Mouse (Mus musculus) heart, embryonic 16.5 days (tissue): ENCODE measurements around the gene Tbx4. TPM values are rescaled to one million over a fixed set of nuclear protein-coding genes. Genes with fewer than 3 reads are reported as not detected.

Experiments used
- ATAC-seq: fragments of 200-750 bp; cut with Nextera tagmentation; replicated peaks from 2 replicates; pipeline ENCODE4 v1.8.0; 2017; ENCODE audit warnings: moderate number of reproducible peaks; ENCODE audit not compliant: insufficient read depth, low FRiP score; ENCODE audit errors: extremely low read depth
- H3K27ac ChIP-seq: fragments of 300-500 bp; sonication (generic); 2 replicates; pipeline ENCODE4 v1.5.1; 2014; ENCODE audit warnings: mild to moderate bottlenecking, low read length, control low read depth, moderate library complexity
- H3K27me3 ChIP-seq: fragments of 300-500 bp; sonication (generic); 2 replicates; pipeline ENCODE4 v1.6.1; 2014; ENCODE audit warnings: low read length, mixed read lengths; ENCODE audit not compliant: control insufficient read depth, insufficient read depth
- H3K36me3 ChIP-seq: fragments of 300-500 bp; sonication (generic); 2 replicates; pipeline ENCODE4 v1.6.1; 2014; ENCODE audit not compliant: control insufficient read depth, insufficient read depth
- H3K4me1 ChIP-seq: fragments of 300-500 bp; sonication (generic); 2 replicates; pipeline ENCODE4 v1.6.1; 2014; ENCODE audit warnings: low read length, mixed read lengths; ENCODE audit not compliant: control insufficient read depth, insufficient read depth
- H3K4me2 ChIP-seq: fragments of 300-500 bp; sonication (generic); 2 replicates; pipeline ENCODE4 v1.6.1; 2014; ENCODE audit warnings: low read depth, mild to moderate bottlenecking, control low read depth, low read length
- H3K4me3 ChIP-seq: fragments of 300-500 bp; sonication (generic); 2 replicates; pipeline ENCODE4 v1.5.1; 2014; ENCODE audit warnings: mild to moderate bottlenecking, control low read depth, low read length
- H3K9ac ChIP-seq: fragments of 300-500 bp; sonication (generic); 2 replicates; pipeline ENCODE4 v1.6.1; 2014; ENCODE audit warnings: low read length, control low read depth
- H3K9me3 ChIP-seq: fragments of 300-500 bp; sonication (generic); replicated peaks from 2 replicates; pipeline ENCODE4 v1.6.1; 2016; ENCODE audit warnings: low read length; ENCODE audit not compliant: control insufficient read depth
- WGBS: fragments of 180-500 bp; shearing (Covaris S2); extraction: QIAGEN DNeasy Blood & Tissue Kit; methylation state at CpG from one replicate; pipeline ENCODE4 v1.1.7; 2014; 5-methylcytosine and 5-hydroxymethylcytosine counted together
- polyA plus RNA-seq: library from polyadenylated mRNA; unstranded; fragments of >200 nt; fragmentation: Nextera tagmentation; extraction: Ambion mirVana; gene quantifications from 2 replicates; pipeline ENCODE4 v1.2.1, GENCODE M21; 2015

The Tbx4 gene
- polyA plus RNA-seq, 1 experiment from 2014 or later, result 0.72 TPM

DNA sequence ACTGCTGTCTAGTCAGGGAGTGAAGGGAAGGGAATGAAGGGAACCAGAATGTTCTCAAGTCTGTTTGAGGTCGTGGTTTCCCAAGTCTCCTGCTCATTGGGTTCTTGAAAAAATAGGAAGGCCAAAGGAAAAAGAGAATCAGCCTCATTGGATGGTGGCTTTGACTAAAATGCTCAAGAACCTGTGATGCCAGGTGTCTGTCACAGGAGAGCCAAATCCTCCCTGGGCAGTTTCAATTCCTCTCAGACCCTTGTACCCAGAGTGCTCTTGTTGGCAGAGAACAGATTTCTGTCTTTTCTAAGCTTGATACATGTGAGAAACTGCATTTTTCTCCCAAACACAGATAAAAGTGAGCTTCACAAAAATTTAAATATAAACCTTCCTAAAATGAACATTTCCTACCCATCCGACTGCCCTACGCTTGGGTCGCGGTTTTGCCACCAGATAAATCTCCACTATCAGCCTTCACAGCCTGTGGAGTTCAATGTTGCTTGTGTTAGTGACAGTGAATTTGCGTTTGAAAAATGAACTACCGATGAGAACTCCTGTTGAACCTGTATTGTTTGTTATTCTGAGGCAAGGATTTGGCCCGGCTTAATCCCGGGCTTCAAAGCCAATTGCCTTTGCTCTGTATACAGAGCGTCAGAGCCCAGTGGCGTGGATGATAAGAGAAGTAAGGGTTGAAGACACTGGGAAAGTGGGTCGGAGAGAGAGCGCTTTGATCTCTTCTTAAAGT lies 7.3 kb downstream of the Tbx4 start:
- 6% methylated on average over 13 of the region's 13 CpGs for WGBS
- H3K4me3 ChIP-seq, result no peak overlapping the region
- no peak overlapping the region for H3K4me2 ChIP-seq
- peaks cover 2% of the 10 kb centered on the region; the same call in 1 of the 2 replicates for H3K4me1 ChIP-seq
- no peak for ATAC-seq
- H3K9me3 ChIP-seq, result no peaks in the 10 kb centered on the region
- H3K27ac ChIP-seq, result no peak overlapping the region
- H3K27me3 ChIP-seq, result peaks cover 89% of the 10 kb centered on the region
- no peaks in the 10 kb centered on the region for H3K36me3 ChIP-seq
- H3K9ac ChIP-seq, result no peak overlapping the region

DNA sequence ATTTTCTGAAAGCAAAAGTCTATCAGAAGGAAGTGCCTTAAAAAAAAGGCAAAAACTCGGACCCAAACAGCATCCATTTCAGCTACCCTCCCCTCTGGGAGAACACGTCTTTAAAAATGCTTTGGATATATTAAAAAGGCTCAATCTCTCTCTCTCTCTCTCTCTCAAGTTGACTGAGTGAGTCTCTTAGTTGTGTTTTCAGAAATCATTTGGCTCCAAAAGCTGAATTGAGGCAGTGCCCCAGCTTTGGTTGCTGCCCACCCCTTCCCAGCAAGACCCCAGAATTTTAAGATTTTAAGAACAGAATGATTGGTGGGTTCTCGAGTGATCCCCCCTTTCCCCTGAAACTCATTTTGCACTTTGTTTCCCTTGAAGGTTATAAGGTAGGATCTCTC lies 7.9 kb downstream of the Tbx4 start:
- ATAC-seq, result no peak
- Histone ChIP-seq H3K9me3 (no peaks in the 10 kb centered on the region), H3K36me3 (no peaks in the 10 kb centered on the region), H3K4me3 (no peak overlapping the region), H3K9ac (no peak overlapping the region), H3K4me1 (peaks cover 2% of the 10 kb centered on the region; the same call in 1 of the 2 replicates), H3K27me3 (peaks cover 86% of the 10 kb centered on the region), H3K27ac (no peak overlapping the region), H3K4me2 (no peak overlapping the region)
- WGBS, result 6% methylated on average over 3 of the region's 3 CpGs

GRCm38 (mm10) chr11:85894731-85895545 lies 8.7 kb downstream of the Tbx4 start:
- H3K27ac ChIP-seq, result no peak overlapping the region
- H3K27me3 ChIP-seq, result peaks cover 79% of the 10 kb centered on the region
- H3K36me3 ChIP-seq, result no peaks in the 10 kb centered on the region
- 0 out of 2 replicates have a peak, but pooled peaks cover 2% of the 10 kb centered on the region for H3K4me1 ChIP-seq
- 4% methylated on average over 43 of the region's 43 CpGs for WGBS
- peak overlapping the region; percentile 62 for H3K4me2 ChIP-seq
- no peaks in the 10 kb centered on the region for H3K9me3 ChIP-seq
- peak overlapping the region; percentile 46 for H3K4me3 ChIP-seq
- ATAC-seq, result peak; percentile 41; the same call in 1 of the 2 replicates
- peak overlapping the region; percentile 34; the same call in 1 of the 2 replicates for H3K9ac ChIP-seq

DNA sequence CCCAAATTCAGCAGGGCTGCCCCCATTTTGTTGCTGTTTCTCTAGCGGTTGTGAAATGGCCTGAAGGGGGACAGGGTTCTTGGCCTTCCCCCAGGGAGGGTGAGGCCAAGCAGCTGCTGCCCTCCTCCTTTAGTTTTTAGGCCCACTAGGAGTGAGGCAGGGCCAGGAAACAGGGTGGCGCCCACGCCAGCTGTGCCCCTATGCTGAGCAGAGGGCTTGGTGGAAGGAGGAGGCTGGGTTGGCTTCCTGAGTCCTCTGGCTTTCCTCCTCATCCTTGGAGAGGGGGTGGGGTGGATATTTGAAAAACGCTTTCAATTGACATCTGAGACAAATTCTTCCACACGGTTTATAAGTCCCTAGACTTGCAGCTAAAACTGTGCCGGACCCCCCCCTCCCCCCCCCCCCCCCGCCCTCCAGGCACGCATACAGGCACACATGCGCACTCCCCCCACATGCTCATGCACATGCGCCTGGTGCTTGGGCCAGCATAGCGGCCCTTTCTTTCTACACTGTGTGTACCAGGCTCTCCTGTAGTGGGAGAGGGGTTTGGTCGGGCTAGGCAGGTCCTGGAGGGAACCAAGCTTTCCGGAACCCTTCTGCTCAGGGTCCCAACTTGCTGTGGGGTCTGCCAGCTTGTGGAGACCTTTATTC lies 10.2 kb downstream of the Tbx4 start:
- Histone ChIP-seq H3K9me3 (no peaks in the 10 kb centered on the region), H3K27me3 (peaks cover 81% of the 10 kb centered on the region), H3K27ac (no peak overlapping the region), H3K36me3 (no peaks in the 10 kb centered on the region), H3K4me1 (0 out of 2 replicates have a peak, but pooled peaks cover 2% of the 10 kb centered on the region), H3K4me3 (no peak overlapping the region), H3K9ac (no peak overlapping the region), H3K4me2 (no peak overlapping the region)
- 50% methylated on average over 10 of the region's 13 CpGs for WGBS
- no peak for ATAC-seq

GRCm38 (mm10) chr11:85900291-85900690 lies 14.1 kb downstream of the Tbx4 start:
- Histone ChIP-seq H3K9ac (no peak overlapping the region), H3K27ac (no peak overlapping the region), H3K27me3 (peaks cover 57% of the 10 kb centered on the region), H3K4me3 (no peak overlapping the region), H3K36me3 (no peaks in the 10 kb centered on the region), H3K4me2 (no peak overlapping the region), H3K9me3 (peaks cover 5% of the 10 kb centered on the region; the same call in 1 of the 2 replicates), H3K4me1 (0 out of 2 replicates have a peak, but pooled peaks cover under 1% of the 10 kb centered on the region)
- no peak for ATAC-seq

DNA sequence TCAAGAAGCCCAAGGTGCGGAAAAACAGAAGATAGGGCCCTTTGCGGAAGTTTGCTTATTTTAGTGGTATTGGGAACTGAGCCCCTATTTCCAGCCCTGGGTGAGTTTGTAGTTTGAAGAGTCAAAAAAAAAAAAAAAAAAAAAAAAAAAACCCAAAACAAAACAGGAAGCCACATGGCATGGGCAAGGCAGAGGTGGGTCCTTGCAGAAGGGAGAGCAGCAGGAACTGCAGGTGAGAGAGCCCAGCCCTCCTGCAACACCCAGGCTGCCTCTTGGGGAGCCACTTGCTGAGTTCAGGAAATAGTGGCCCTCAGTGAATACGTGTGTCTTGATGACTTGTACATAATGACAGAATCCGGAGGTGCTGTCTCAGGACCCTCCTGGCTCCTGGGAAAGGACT lies 23.3 kb downstream of the Tbx4 start:
- no peak for ATAC-seq
- H3K36me3 ChIP-seq, result no peaks in the 10 kb centered on the region
- peaks cover 14% of the 10 kb centered on the region for H3K4me1 ChIP-seq
- no peaks in the 10 kb centered on the region for H3K27me3 ChIP-seq
- H3K4me3 ChIP-seq, result no peak overlapping the region
- no peak overlapping the region for H3K27ac ChIP-seq
- 55% methylated on average over 4 of the region's 4 CpGs for WGBS
- H3K9me3 ChIP-seq, result no peaks in the 10 kb centered on the region
- H3K9ac ChIP-seq, result no peak overlapping the region; the same call in 1 of the 2 replicates
- H3K4me2 ChIP-seq, result no peak overlapping the region

DNA sequence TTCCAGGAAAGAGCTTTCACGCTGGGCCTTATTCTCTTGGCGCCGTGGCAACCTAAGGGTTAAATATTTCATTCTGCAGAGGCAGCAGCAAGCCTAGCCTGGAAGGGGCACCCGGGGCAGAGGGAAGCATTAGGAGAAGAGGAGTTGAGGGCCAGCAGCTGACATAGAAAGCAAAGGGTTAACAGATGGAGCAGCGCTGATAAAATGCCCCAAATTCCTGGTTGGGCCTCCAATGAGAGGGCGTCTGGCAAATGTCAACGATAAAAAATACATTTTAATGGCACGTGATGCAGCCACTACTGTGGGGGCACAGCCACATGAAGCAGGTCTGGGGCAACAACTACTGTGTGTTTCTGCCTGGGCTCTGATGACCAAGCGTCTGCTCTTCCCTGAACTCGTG lies 23.9 kb downstream of the Tbx4 start:
- Histone ChIP-seq H3K4me3 (no peak overlapping the region), H3K27ac (no peak overlapping the region), H3K4me2 (peak overlapping the region; percentile 16), H3K9ac (no peak overlapping the region; the same call in 1 of the 2 replicates), H3K9me3 (no peaks in the 10 kb centered on the region), H3K36me3 (no peaks in the 10 kb centered on the region), H3K27me3 (no peaks in the 10 kb centered on the region), H3K4me1 (peaks cover 14% of the 10 kb centered on the region)
- 18% methylated on average over 10 of the region's 10 CpGs for WGBS
- no peak; the same call in 1 of the 2 replicates for ATAC-seq

DNA sequence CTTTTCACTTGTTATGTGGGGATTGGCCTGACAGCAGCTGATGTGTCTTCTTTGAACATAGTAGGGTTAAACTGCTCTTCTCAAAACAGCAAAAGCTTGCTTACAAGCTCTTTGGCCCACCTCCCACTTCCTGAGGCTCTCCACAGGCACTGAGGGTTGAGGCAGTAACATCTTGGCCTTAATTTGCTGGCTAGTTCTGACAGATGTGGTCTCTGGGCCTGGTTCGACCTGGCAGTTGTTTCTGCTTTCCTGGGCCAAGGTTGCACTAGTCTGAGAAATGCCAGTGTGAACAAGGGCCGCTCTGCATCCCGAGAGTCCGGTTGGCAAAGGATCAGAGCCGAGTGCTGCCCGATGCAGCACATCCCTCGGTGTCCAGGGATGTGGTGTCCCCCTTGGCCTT lies 27.3 kb downstream of the Tbx4 start:
- H3K36me3 ChIP-seq, result no peaks in the 10 kb centered on the region
- H3K4me1 ChIP-seq, result peaks cover 14% of the 10 kb centered on the region
- H3K27ac ChIP-seq, result no peak overlapping the region
- peaks cover 2% of the 10 kb centered on the region; the same call in 1 of the 2 replicates for H3K27me3 ChIP-seq
- no peak for ATAC-seq
- H3K9ac ChIP-seq, result no peak overlapping the region
- H3K4me3 ChIP-seq, result no peak overlapping the region
- 78% methylated on average over 7 of the region's 7 CpGs for WGBS
- H3K9me3 ChIP-seq, result no peaks in the 10 kb centered on the region
- H3K4me2 ChIP-seq, result no peak overlapping the region
